Mouse (Mus musculus): ENCODE measurements around the gene Gap43. TPM values are rescaled to one million over a fixed set of nuclear protein-coding genes. Genes with fewer than 3 reads are reported as not detected.
A peak's percentile ranks its signal among the peaks of the same experiment; 100 is the strongest.
"Not testable (repeated sequence)": the region's sequence is repeated elsewhere in the genome, so short reads cannot be mapped to it uniquely, and the experiment has no call there.

Gene Gap43
- polyA plus RNA-seq, 1 experiment from 2014 or later, result 135 TPM

DNA sequence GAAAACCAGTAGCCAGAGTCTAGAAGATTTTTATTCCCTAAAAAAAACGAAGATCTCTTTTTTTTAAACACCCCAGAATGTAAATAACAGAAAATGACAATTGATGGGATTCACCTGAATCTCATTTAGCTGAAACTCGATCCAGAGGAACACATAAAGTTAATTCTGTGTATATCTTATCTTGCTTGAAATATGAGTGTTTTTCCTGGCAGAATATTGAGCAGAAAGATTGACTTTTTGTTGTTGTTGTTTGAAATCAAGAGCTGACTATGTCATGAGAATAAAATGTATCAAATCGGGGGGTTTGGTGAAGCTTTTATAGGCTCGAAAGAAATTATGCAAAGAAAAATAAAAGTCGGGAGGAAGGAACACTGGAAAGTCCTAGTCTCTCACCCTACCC, 88.2 kb downstream of the Gap43 start:
- 81% methylated on average over 5 of the region's 5 CpGs for WGBS
- no peak for DNase-seq (ENCODE audit: low spot score)

DNA sequence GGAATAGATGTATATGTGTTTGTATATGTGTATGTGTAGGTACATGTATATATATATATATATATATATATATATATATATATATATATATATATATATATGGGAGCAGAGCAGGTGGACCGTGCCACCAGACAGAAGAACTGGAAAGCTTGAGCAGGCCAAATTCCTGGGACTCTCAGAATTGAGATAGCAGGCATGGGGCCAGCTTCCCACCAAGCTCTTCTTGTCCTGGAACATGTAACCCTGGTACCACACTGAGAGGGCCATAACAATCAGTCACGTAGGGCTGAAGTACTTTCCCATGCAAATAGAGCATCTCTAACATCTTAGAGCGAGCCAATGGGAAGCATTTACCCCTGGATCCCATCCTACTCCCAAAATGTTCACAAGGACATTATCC, 96.3 kb downstream of the Gap43 start:
- H3K27me3 ChIP-seq (replicated peaks; ENCODE audit: low read depth, poor library complexity, severe bottlenecking); H3K9me3 ChIP-seq; H3K36me3 ChIP-seq (replicated peaks); H3K4me1 ChIP-seq; H3K27ac ChIP-seq (replicated peaks); DNase-seq (ENCODE audit: low spot score); H3K4me3 ChIP-seq: not testable (repeated sequence)
- 86% methylated on average over 3 of the region's 3 CpGs for WGBS

More for the DNA sequence above, 88.2 kb downstream of the Gap43 start:
- H3K4me3 ChIP-seq, result no peak overlapping the region
- no peaks in the 10 kb centered on the region for H3K4me1 ChIP-seq
- H3K36me3 ChIP-seq (replicated peaks), result peaks cover 5% of the 10 kb centered on the region; the same call in 1 of the 2 replicates
- no peaks in the 10 kb centered on the region for H3K27me3 ChIP-seq (replicated peaks; ENCODE audit: low read depth, poor library complexity, severe bottlenecking)
- H3K9me3 ChIP-seq, result no peaks in the 10 kb centered on the region
- H3K27ac ChIP-seq (replicated peaks), result no peak overlapping the region

DNA sequence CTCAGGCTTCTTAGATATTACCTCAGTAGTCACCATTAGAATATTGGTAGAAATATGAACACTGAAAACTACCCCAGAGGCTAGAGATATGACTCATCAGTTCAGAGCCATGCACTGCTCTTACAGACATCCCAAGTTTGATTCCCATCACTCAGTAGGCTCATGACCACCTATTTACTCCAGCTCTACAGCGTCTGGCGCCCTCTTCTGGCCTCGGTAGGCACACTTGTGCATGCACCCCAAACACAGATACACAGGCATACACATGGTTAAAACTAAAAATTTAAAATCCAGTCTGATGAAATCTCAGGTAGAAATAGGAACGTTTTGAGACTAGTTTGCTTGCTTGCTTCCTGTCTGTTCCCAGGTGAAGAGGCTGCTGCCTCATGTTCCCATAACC, 109.1 kb downstream of the Gap43 start:
- 72% methylated on average over 4 of the region's 4 CpGs for WGBS
- Histone ChIP-seq H3K27me3 (replicated peaks; ENCODE audit: low read depth, poor library complexity, severe bottlenecking) (no peaks in the 10 kb centered on the region), H3K36me3 (replicated peaks) (no peaks in the 10 kb centered on the region), H3K9me3 (no peaks in the 10 kb centered on the region), H3K27ac (replicated peaks) (no peak overlapping the region), H3K4me1 (no peaks in the 10 kb centered on the region), H3K4me3 (no peak overlapping the region)
- DNase-seq (ENCODE audit: low spot score), result no peak

Small RNAs within 50 kb of the gene (microRNA-seq; reads per million reads assigned to microRNA genes)
- 90.0 reads per million, percentile 48 among the genes with 10 or more reads in this experiment for gene Mir6540

Measured in embryonic facial prominence, embryonic 10.5 days (tissue).